In genomic region chr1:180256866-180257265, GRCm38 (mm10) we compare ENCODE assay signal across 8 mouse cellular contexts. TPM values are rescaled to one million over a fixed set of nuclear protein-coding genes. Genes with fewer than 3 reads are reported as not detected.
DNase-seq lines count a peak whose midpoint lies in the region; ATAC-seq and TF ChIP-seq lines count a peak whose summit lies in the region.

No protein-coding gene starts in this region.

- H3K27ac ChIP-seq in lung, embryonic 15.5 days, result peak overlapping the region; percentile 63; the same call in 1 of the 2 replicates
- H3K27ac ChIP-seq in limb, embryonic 12.5 days, result 0 out of 2 replicates have a peak overlapping the region, but pooled peaks have one; percentile 70
- peak overlapping the region; percentile 73; the same call in 1 of the 2 replicates for H3K27ac ChIP-seq in small intestine, adult 2 months (ENCODE audit: insufficient read depth, low read depth, low read length)

- 53% methylated on average over 4 of the region's 4 CpGs for WGBS in lung, embryonic 15.5 days
- 63% methylated on average over 4 of the region's 4 CpGs for WGBS in limb, embryonic 12.5 days
- 41% methylated on average over 4 of the region's 4 CpGs for WGBS in small intestine, adult 2 months

- peak; percentile 0 for DNase-seq in adrenal gland, adult 8-10 months
- no peak for DNase-seq in adrenal gland, adult 2 months
- no peak for DNase-seq in lung, postnatal 14 days
- no peak for DNase-seq in ovary, postnatal 36 days (ENCODE audit: low spot score)
- no peak for DNase-seq in frontal cortex, postnatal 25 days (ENCODE audit: low spot score in 2 of 2)

- no peaks in the 10 kb centered on the region for H3K36me3 ChIP-seq in lung, embryonic 15.5 days
- H3K36me3 ChIP-seq in limb, embryonic 12.5 days, result no peaks in the 10 kb centered on the region
- no peaks in the 10 kb centered on the region for H3K36me3 ChIP-seq in small intestine, adult 2 months (ENCODE audit: control insufficient read depth, insufficient read depth, low read length)

- no peak for ATAC-seq in lung, embryonic 15.5 days (ENCODE audit: borderline replicate concordance, extremely low read depth, low FRiP score, low TSS enrichment)
- no peak for ATAC-seq in limb, embryonic 12.5 days (ENCODE audit: insufficient number of reproducible peaks, insufficient read depth, low FRiP score, low TSS enrichment, low read depth)

- no peak for TF ChIP-seq CTCF in small intestine, adult 2 months (IDR thresholded peaks at IDR 0.05; ENCODE audit: extremely low read depth, insufficient read length, insufficient replicate concordance, low read depth, low read length)

- peak overlapping the region; percentile 98 for H3K4me2 ChIP-seq in lung, embryonic 15.5 days
- peak overlapping the region; percentile 98 for H3K4me2 ChIP-seq in limb, embryonic 12.5 days

- H3K4me3 ChIP-seq in lung, embryonic 15.5 days, result peak overlapping the region; percentile 87
- H3K4me3 ChIP-seq in limb, embryonic 12.5 days (replicated peaks), result peak overlapping the region; percentile 84
- peak overlapping the region; percentile 90 for H3K4me3 ChIP-seq in small intestine, adult 2 months (ENCODE audit: low read depth, low read length)

- peak overlapping the region; percentile 66 for H3K9ac ChIP-seq in lung, embryonic 15.5 days
- peak overlapping the region; percentile 53 for H3K9ac ChIP-seq in limb, embryonic 12.5 days (replicated peaks)

- peaks cover 22% of the 10 kb centered on the region for H3K4me1 ChIP-seq in lung, embryonic 15.5 days
- peaks cover 13% of the 10 kb centered on the region for H3K4me1 ChIP-seq in limb, embryonic 12.5 days (replicated peaks)
- H3K4me1 ChIP-seq in small intestine, adult 2 months (ENCODE audit: control insufficient read depth, insufficient read depth, insufficient read length, low read length), result peaks cover 4% of the 10 kb centered on the region; the same call in 1 of the 2 replicates

- no peak for TF ChIP-seq POLR2A in small intestine, adult 2 months (IDR thresholded peaks at IDR 0.05; ENCODE audit: low read depth, low read length)

- no peaks in the 10 kb centered on the region for H3K9me3 ChIP-seq in lung, embryonic 15.5 days
- H3K9me3 ChIP-seq in limb, embryonic 12.5 days, result no peaks in the 10 kb centered on the region

- no peaks in the 10 kb centered on the region; the same call in 1 of the 2 replicates for H3K27me3 ChIP-seq in lung, embryonic 15.5 days
- peaks cover 12% of the 10 kb centered on the region; the same call in 1 of the 2 replicates for H3K27me3 ChIP-seq in limb, embryonic 12.5 days
- no peaks in the 10 kb centered on the region for H3K27me3 ChIP-seq in small intestine, adult 2 months (ENCODE audit: control insufficient read depth, insufficient read depth, low read length)

RNA-seq across cellular contexts. Expression of gene Psen2, which starts 6.4 kb away (rescaled TPM):
- 10 to 100 TPM; 33.1 to 43.1 (median 38.4) TPM for total RNA-seq in adrenal gland, adult 8-10 months (2022)
- total RNA-seq in adrenal gland, adult 2 months (2021), result 10 to 100 TPM; 32.4 to 33.5 TPM
- polyA plus RNA-seq in adrenal gland, adult 2 months (2012; rRNA removed), result 60.5 and 75.3 TPM in 2 replicates
- 10.3 and 10.4 TPM in 2 replicates for polyA plus RNA-seq in lung, embryonic 15.5 days (2015; fragmentation: Nextera tagmentation; extraction: Ambion mirVana)
- polyA plus RNA-seq in limb, embryonic 12.5 days (2016; fragmentation: Nextera tagmentation; extraction: Ambion mirVana), result 10.3 and 10.7 TPM in 2 replicates
- 16.1 and 24.7 TPM in 2 replicates for polyA plus RNA-seq in small intestine, adult 2 months (2012; rRNA removed)

RNA-seq across cellular contexts. Expression of gene Coq8a, which starts 57.5 kb away (rescaled TPM):
- total RNA-seq in adrenal gland, adult 8-10 months (2022), result 100 to 1,000 TPM in 3 of 4 experiments, 10 to 100 TPM in 1; 85.1 to 269 (median 187) TPM
- 100 to 1,000 TPM; 290 to 315 TPM for total RNA-seq in adrenal gland, adult 2 months (2021)
- 141 and 188 TPM in 2 replicates for polyA plus RNA-seq in adrenal gland, adult 2 months (2012; rRNA removed)
- polyA plus RNA-seq in lung, embryonic 15.5 days (2015; fragmentation: Nextera tagmentation; extraction: Ambion mirVana), result 8.3 and 9.3 TPM in 2 replicates
- polyA plus RNA-seq in limb, embryonic 12.5 days (2016; fragmentation: Nextera tagmentation; extraction: Ambion mirVana), result 4.0 and 6.0 TPM in 2 replicates
- 7.4 and 13.2 TPM in 2 replicates for polyA plus RNA-seq in small intestine, adult 2 months (2012; rRNA removed)

Comparison
In these comparisons a context has a peak if more than half of its experiments do, and no peak if none do; other contexts are left out.
1. RNA of gene Coq8a, which starts 57.5 kb away (polyA plus RNA-seq): 141 to 188 TPM in adrenal gland, adult 2 months; 7.4 to 13.2 TPM in small intestine, adult 2 months, 8.3 to 9.3 TPM in lung, embryonic 15.5 days and 4.0 to 6.0 TPM in limb, embryonic 12.5 days; every median in the first group is over 10 times any median in the second.
2. Peak in every context shown above with its lines, with median percentiles within 50 percentile points of each other: H3K27ac ChIP-seq and H3K4me3 ChIP-seq.